Mouse (Mus musculus) limb, embryonic 12.5 days (tissue): ENCODE results near the gene Il11ra1. TPM values are rescaled to one million over a fixed set of nuclear protein-coding genes. Genes with fewer than 3 reads are reported as not detected.
"Not testable (repeated sequence)": the region's sequence is repeated elsewhere in the genome, so short reads cannot be mapped to it uniquely, and the experiment has no call there.

Experiments used
- ATAC-seq: fragments of 200-750 bp; cut with Nextera tagmentation; 2 replicates; pipeline ENCODE4 v1.8.0; 2017; ENCODE audit warnings: low read depth, moderate TSS enrichment; ENCODE audit not compliant: insufficient number of reproducible peaks, insufficient read depth, low FRiP score, low TSS enrichment
- H3K27ac ChIP-seq: fragments of 300-500 bp; sonication (generic); 2 replicates; pipeline ENCODE4 v1.5.1; 2016; ENCODE audit warnings: mild to moderate bottlenecking, moderate library complexity
- H3K27me3 ChIP-seq: fragments of 300-500 bp; sonication (generic); 2 replicates; pipeline ENCODE4 v1.6.1; 2016; ENCODE audit warnings: mild to moderate bottlenecking, moderate library complexity
- H3K36me3 ChIP-seq: fragments of 300-500 bp; sonication (generic); 2 replicates; pipeline ENCODE4 v1.6.1; 2016; ENCODE audit warnings: mild to moderate bottlenecking, moderate library complexity
- H3K4me1 ChIP-seq: fragments of 300-500 bp; sonication (generic); replicated peaks from 2 replicates; pipeline ENCODE4 v1.6.1; 2016
- H3K4me2 ChIP-seq: fragments of 300-500 bp; sonication (generic); 2 replicates; pipeline ENCODE4 v1.6.1; 2016; ENCODE audit warnings: mild to moderate bottlenecking, moderate library complexity
- H3K4me3 ChIP-seq: fragments of 300-500 bp; sonication (generic); replicated peaks from 2 replicates; pipeline ENCODE4 v1.5.1; 2016; ENCODE audit warnings: mild to moderate bottlenecking
- H3K9ac ChIP-seq: fragments of 300-500 bp; sonication (generic); replicated peaks from 2 replicates; pipeline ENCODE4 v1.6.1; 2016; ENCODE audit warnings: mild to moderate bottlenecking, moderate library complexity
- H3K9me3 ChIP-seq: fragments of 300-500 bp; sonication (generic); 2 replicates; pipeline ENCODE4 v1.6.1; 2016; ENCODE audit warnings: mild to moderate bottlenecking, moderate library complexity
- WGBS: fragments of 180-500 bp; shearing (Covaris S2); methylation state at CpG from one replicate; pipeline ENCODE4 v1.1.7; 2016; 5-methylcytosine and 5-hydroxymethylcytosine counted together
- polyA plus RNA-seq: library from polyadenylated mRNA; unstranded; fragments of >200 nt; fragmentation: Nextera tagmentation; extraction: Ambion mirVana; gene quantifications from 2 replicates; pipeline ENCODE4 v1.2.1, GENCODE M21; 2016

Il11ra1 gene
- polyA plus RNA-seq = 296 and 302 TPM in 2 replicates

DNA sequence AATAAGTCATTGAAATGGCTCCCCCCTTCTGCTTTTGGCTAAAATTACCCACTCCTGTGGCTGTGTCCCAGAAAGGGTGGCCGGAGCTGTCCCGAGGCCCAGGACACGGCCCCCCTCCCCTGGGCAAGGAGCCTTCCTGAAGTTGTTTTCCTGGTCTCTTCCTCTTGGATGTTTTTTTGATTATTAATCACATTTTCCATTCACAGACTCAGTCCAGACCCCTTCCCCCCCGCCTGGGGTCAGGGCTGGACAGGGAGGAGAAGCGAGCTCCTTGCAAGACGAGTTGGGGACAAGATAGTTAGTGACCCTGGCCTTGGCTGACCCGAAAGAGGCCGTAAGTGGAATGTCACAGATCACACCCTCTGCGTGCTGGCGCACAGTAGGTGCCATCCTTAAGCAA lies at the start of gene Il11ra1:
Il11ra1 (plus strand) TSS at position 207 of the 400 bp plus-strand sequence.
- Histone ChIP-seq H3K4me2 (peak within 1 kb of the TSS; percentile 42; the same call in 1 of the 2 replicates), H3K27me3 (peaks cover 34% of the 10 kb centered on the region), H3K4me1 (peaks cover 11% of the 10 kb centered on the region)
- H3K27ac ChIP-seq, H3K4me3 ChIP-seq, H3K9me3 ChIP-seq, H3K36me3 ChIP-seq, H3K9ac ChIP-seq, ATAC-seq: not testable (repeated sequence)
- 75% methylated on average over 10 of the region's 10 CpGs for WGBS

DNA sequence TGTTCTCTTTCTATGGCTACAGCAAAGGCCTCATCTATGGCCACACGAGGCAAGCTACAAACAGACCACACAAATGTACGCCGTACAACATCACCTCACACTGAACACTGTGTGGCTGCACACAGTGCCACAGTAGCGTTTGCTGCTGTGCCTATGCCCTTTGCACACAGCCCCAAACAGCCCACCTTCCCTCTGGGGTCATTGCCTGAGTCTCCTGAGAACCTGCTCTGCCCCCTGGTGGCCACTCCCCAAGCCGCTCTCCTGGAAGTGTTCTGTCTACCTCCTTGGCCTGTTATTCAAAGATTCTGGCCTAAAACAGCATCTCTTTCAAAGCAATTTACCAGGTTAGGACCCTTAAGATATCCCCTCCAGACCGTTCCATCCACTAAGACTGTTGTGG lies 46.5 kb upstream of the Il11ra1 start:
- no peak for ATAC-seq
- H3K27ac ChIP-seq = no peak overlapping the region
- 34% methylated on average over 6 of the region's 6 CpGs for WGBS

DNA sequence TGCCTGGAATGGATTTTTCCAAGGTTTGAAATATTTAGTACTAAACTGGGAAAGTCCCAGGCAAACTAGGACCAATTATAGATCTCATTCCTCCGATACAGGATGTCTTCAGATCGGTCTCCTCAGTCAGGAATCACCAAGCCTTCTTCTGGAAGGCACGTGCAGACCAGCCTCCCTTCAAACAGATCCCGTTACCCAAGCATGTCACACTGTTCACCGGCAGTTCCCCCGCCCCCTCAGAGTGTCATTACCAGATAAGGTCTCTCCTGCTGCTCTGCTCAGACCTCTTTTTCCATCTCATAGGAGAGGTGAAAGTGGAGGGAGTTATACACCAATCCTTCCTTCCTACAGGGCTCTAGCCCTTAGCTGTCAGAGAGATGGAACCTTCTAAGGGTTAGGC lies 46.1 kb upstream of the Il11ra1 start:
- H3K4me2 ChIP-seq = no peak overlapping the region
- H3K4me3 ChIP-seq = no peak overlapping the region
- H3K4me1 ChIP-seq = peaks cover 36% of the 10 kb centered on the region
- H3K36me3 ChIP-seq = no peaks in the 10 kb centered on the region
- peaks cover 77% of the 10 kb centered on the region for H3K27me3 ChIP-seq
- ATAC-seq = no peak
- H3K27ac ChIP-seq = no peak overlapping the region
- no peak overlapping the region for H3K9ac ChIP-seq
- 58% methylated on average over 6 of the region's 6 CpGs for WGBS
- H3K9me3 ChIP-seq = no peaks in the 10 kb centered on the region

More for the DNA sequence above, 46.5 kb upstream of the Il11ra1 start:
- H3K27me3 ChIP-seq = peaks cover 76% of the 10 kb centered on the region
- H3K4me2 ChIP-seq = no peak overlapping the region
- no peaks in the 10 kb centered on the region for H3K36me3 ChIP-seq
- H3K9me3 ChIP-seq = no peaks in the 10 kb centered on the region
- no peak overlapping the region for H3K4me3 ChIP-seq
- peaks cover 31% of the 10 kb centered on the region for H3K4me1 ChIP-seq
- H3K9ac ChIP-seq = no peak overlapping the region

DNA sequence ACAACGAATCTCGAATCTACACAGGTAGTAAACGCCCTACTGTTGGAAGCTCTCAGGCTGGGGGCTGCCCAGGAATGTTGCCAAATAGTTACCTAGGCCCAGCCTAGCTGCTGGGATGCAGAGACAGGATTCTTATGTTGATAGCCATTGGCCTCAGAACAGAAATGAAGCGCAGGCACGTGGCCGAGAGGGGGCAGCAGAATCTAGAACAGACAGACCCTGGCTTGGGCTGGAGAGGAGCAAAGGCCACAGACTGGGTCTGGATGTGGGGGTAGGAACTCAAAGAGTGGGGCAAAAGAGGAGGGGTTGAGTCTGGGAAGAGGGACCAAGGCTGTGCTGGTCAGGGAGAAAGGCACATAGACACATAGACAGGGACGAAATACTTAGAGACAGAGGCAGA lies 45.6 kb upstream of the Il11ra1 start:
- H3K27me3 ChIP-seq = peaks cover 79% of the 10 kb centered on the region
- no peaks in the 10 kb centered on the region for H3K36me3 ChIP-seq
- ATAC-seq = no peak
- H3K9ac ChIP-seq = no peak overlapping the region
- H3K4me2 ChIP-seq = no peak overlapping the region
- H3K27ac ChIP-seq = no peak overlapping the region
- WGBS = 13% methylated on average over 7 of the region's 7 CpGs
- peaks cover 41% of the 10 kb centered on the region for H3K4me1 ChIP-seq
- no peak overlapping the region for H3K4me3 ChIP-seq
- no peaks in the 10 kb centered on the region for H3K9me3 ChIP-seq

DNA sequence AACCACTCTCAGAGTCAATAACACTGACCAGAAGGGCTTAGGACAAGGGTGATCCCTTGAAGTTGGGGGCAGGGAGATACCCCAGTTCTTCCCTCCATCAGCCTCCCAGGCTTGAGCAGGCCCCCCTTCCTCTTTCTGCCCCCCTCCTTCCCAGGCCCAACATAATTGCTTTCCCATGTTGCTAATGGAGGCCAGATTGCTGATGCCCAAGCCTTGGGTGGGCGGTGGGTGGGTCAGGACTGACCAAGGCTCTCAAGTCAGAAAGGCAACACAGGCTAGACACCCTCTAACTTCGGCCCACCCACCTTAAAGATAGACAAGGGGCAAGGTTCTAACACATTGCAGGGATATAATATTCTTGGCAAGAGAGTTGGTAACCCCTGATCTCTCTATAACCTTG lies 44.3 kb upstream of the Il11ra1 start:
- Histone ChIP-seq H3K27ac (no peak overlapping the region), H3K36me3 (no peaks in the 10 kb centered on the region), H3K27me3 (peaks cover 84% of the 10 kb centered on the region), H3K4me1 (peaks cover 54% of the 10 kb centered on the region), H3K9ac (no peak overlapping the region), H3K4me3 (no peak overlapping the region), H3K4me2 (no peak overlapping the region), H3K9me3 (no peaks in the 10 kb centered on the region)
- 35% methylated on average over 2 of the region's 2 CpGs for WGBS
- no peak for ATAC-seq

DNA sequence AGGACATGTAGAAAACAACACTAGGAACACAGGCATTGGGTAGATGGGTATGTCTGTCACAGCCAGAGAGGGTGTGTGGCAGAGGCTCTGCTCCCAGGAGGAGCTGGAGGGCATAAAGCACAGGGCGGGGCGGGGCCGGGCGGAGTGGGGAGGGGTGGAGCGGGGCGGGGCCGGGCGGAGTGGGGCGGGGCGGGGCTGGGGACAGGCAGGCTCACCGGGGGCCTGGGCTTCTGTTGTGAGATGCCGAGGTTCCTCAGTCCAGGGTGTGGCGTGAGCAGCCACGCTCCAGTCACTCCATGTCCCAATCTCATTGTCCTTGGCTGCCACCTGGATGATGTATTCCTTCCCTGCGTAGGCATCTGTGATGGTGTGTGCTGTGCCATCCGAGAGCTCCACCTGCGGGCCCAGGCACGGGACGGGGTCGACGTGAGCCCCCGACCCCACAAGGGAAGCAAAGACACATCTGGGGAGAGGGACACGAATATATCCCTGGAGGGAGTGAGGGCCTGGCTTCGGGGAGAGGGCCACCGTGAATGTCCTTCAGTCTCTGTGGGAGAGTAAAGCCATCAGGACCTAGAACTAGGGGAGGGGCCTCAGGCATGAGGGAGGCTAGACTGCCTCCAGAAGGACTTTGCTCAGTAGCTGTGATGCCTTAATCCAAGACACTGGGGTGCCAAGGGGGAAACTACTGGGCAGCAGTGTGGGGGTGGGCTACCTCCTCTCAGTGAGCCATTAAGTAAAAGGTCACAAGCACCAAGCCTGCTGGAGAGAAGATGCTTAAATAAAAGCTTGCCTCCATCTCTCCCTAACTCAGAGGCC lies 41.0 kb upstream of the Il11ra1 start:
- Histone ChIP-seq H3K4me2 (peak overlapping the region; percentile 43), H3K36me3 (no peaks in the 10 kb centered on the region), H3K9ac (no peak overlapping the region), H3K27ac (peak overlapping the region; percentile 87), H3K4me1 (peaks cover 86% of the 10 kb centered on the region), H3K9me3 (no peaks in the 10 kb centered on the region), H3K27me3 (peaks cover 94% of the 10 kb centered on the region), H3K4me3 (peak overlapping the region; percentile 7; the same call in 1 of the 2 replicates)
- WGBS = 6% methylated on average over 25 of the region's 25 CpGs
- no peak for ATAC-seq

DNA sequence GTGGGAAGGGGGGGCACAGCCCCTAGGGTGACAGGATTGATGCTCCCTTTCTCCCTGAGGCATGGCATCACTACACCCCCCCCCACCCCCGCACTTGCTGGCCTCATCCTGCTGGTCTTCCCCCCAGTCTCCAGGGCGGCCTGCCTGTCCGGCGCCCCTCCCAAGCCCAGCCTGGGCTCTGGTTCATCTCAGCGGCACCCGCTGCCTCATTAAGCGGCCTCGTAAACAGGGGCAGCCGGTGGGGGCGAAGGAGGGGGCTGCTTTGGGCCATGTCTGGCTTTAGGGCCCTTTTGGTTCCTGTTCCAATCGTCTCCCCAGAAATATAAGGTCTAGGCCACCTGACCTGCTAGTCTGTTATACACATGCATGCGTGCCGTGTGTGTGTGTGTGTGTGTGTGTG lies 40.2 kb upstream of the Il11ra1 start:
- H3K9me3 ChIP-seq = no peaks in the 10 kb centered on the region
- no peaks in the 10 kb centered on the region for H3K36me3 ChIP-seq

DNA sequence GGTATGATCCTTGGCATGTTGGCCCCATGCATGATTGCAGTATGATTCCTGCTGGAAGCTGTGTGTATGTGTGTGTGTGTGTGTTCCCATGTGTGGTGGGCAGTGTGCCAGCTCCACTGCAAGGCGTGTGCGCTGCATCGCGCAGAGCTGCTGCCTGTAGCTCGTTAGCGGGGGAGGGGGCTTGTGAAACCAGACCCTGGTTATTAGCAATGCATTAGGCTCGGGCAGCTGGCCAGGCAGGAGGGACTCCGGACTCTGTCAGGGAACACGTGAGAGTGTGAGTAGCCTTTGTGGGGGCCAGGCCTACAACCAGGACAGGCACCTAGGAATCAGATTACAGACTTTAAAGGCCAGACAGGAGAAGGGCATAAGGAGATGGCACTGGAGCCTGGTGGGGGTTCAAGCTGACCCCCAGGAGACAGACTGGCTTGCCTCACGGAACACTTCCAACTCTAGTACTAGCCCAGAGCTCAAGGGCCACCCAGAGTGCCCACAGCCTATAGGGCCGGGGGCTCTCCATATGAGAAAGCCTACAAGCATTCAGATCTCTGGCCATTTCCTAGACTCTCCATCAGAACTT lies 38.8 kb upstream of the Il11ra1 start:
- Histone ChIP-seq H3K4me1 (peaks cover 86% of the 10 kb centered on the region), H3K4me3 (no peak overlapping the region), H3K9ac (no peak overlapping the region), H3K36me3 (no peaks in the 10 kb centered on the region), H3K9me3 (no peaks in the 10 kb centered on the region), H3K4me2 (peak overlapping the region; percentile 27), H3K27me3 (peaks cover 94% of the 10 kb centered on the region), H3K27ac (peak overlapping the region; percentile 87)
- ATAC-seq = peak; percentile 32
- WGBS = 4% methylated on average over 11 of the region's 11 CpGs

More for the DNA sequence above, 40.2 kb upstream of the Il11ra1 start:
- peak overlapping the region; percentile 87 for H3K27ac ChIP-seq
- no peak overlapping the region for H3K9ac ChIP-seq
- peaks cover 95% of the 10 kb centered on the region for H3K27me3 ChIP-seq
- no peak overlapping the region for H3K4me3 ChIP-seq
- H3K4me1 ChIP-seq = peaks cover 88% of the 10 kb centered on the region
- 13% methylated on average over 13 of the region's 13 CpGs for WGBS
- 0 out of 2 replicates have a peak, but pooled peaks have one; percentile 1 for ATAC-seq
- peak overlapping the region; percentile 43 for H3K4me2 ChIP-seq

DNA sequence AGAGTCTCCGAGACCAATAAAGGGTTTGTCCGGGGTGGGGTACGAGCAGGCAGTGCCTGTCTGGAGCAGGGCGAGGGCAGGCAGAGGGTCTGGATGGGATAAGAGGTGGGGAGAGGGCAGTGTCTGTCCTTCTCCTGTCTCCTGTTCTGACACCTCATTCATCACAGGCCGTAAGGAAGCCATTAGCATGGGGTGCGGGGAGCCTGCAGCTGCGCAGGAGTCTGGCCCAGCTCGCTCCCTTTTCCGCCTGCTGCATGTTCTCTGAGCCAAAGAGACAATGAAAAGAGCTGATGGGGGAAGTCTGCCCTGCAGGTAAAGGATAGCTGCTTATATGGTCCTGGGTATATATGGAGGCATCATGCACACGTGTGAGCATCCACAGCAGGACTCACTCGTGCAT lies 37.1 kb upstream of the Il11ra1 start:
- H3K27ac ChIP-seq = no peak overlapping the region
- no peaks in the 10 kb centered on the region for H3K36me3 ChIP-seq
- no peaks in the 10 kb centered on the region for H3K9me3 ChIP-seq
- WGBS = 21% methylated on average over 11 of the region's 11 CpGs
- peaks cover 93% of the 10 kb centered on the region for H3K27me3 ChIP-seq
- H3K9ac ChIP-seq = no peak overlapping the region
- H3K4me1 ChIP-seq = peaks cover 81% of the 10 kb centered on the region
- ATAC-seq = no peak
- H3K4me2 ChIP-seq = no peak overlapping the region
- no peak overlapping the region for H3K4me3 ChIP-seq

DNA sequence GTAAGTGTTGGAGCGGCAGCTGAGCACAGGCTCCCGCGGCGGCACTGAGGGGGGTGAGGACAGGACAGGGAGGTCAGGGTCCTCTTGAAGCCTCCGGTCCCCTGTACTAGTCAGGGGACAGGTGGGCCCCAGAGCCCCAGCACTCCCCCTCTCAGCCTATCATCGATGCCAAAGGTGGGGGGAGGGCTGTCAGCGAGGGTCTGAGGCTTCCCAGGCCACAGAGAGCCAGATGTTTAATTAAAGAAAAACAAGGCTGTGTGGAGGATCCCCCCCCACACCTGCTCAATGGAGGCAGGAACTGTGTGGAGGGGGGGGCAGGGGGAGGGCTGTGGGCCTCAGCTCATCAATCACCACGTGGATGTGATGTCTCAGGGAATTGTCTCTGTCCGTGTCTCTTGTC lies 36.2 kb upstream of the Il11ra1 start:
- Histone ChIP-seq H3K36me3 (no peaks in the 10 kb centered on the region), H3K4me1 (peaks cover 72% of the 10 kb centered on the region), H3K9me3 (no peaks in the 10 kb centered on the region), H3K9ac (no peak overlapping the region), H3K4me2 (no peak overlapping the region), H3K27ac (no peak overlapping the region), H3K4me3 (no peak overlapping the region), H3K27me3 (peaks cover 93% of the 10 kb centered on the region)
- ATAC-seq = no peak
- WGBS = 7% methylated on average over 8 of the region's 9 CpGs

DNA sequence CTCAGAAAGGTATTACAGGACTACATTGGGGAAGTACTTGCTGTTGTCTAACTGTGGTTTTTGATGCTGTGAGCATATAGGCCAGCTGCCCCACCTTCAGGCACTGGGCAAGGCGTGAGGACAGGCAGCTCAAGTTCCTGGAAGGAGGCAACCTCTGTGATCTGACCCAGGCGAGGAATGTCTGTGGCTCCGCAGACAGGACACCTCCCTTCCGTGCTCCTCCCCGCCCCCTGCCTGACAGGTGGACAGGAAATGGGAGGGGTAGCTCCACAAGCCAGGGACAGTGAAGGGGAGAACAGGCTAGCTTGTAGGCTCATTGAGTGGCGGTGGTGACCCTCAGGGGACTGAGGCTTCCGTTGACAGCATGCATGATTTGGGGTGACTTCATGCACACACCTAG lies 35.3 kb upstream of the Il11ra1 start:
- WGBS = 18% methylated on average over 7 of the region's 7 CpGs
- H3K27ac ChIP-seq = no peak overlapping the region
- H3K36me3 ChIP-seq = no peaks in the 10 kb centered on the region

More for the DNA sequence above, 35.3 kb upstream of the Il11ra1 start:
- no peak for ATAC-seq
- no peak overlapping the region for H3K9ac ChIP-seq
- H3K27me3 ChIP-seq = peaks cover 94% of the 10 kb centered on the region
- H3K4me3 ChIP-seq = no peak overlapping the region
- H3K9me3 ChIP-seq = no peaks in the 10 kb centered on the region
- peaks cover 62% of the 10 kb centered on the region for H3K4me1 ChIP-seq
- H3K4me2 ChIP-seq = no peak overlapping the region
